Mouse (Mus musculus) hindbrain, embryonic 15.5 days (tissue): ENCODE results near the gene Orc2. TPM values are rescaled to one million over a fixed set of nuclear protein-coding genes. Genes with fewer than 3 reads are reported as not detected.
A peak's percentile ranks its signal among the peaks of the same experiment; 100 is the strongest.

Experiments
- ATAC-seq: fragments of 200-750 bp; cut with Nextera tagmentation; 2 replicates; pipeline ENCODE4 v1.8.0; 2017; ENCODE audit warnings: low read depth, moderate number of reproducible peaks, moderate TSS enrichment; ENCODE audit not compliant: low FRiP score
- H3K27ac ChIP-seq: fragments of 300-500 bp; sonication (generic); replicated peaks from 2 replicates; pipeline ENCODE4 v1.5.1; 2015; ENCODE audit warnings: mild to moderate bottlenecking, inconsistent platforms
- H3K27me3 ChIP-seq: fragments of 300-500 bp; sonication (generic); 2 replicates; pipeline ENCODE4 v1.6.1; 2015; ENCODE audit warnings: control low read depth, inconsistent platforms
- H3K36me3 ChIP-seq: fragments of 300-500 bp; sonication (generic); 2 replicates; pipeline ENCODE4 v1.6.1; 2015; ENCODE audit warnings: control low read depth, inconsistent platforms
- H3K4me1 ChIP-seq: fragments of 300-500 bp; sonication (generic); replicated peaks from 2 replicates; pipeline ENCODE4 v1.6.1; 2015; ENCODE audit warnings: control low read depth, inconsistent platforms
- H3K4me2 ChIP-seq: fragments of 300-500 bp; sonication (generic); 2 replicates; pipeline ENCODE4 v1.6.1; 2015; ENCODE audit warnings: moderate library complexity, mild to moderate bottlenecking, inconsistent platforms
- H3K4me3 ChIP-seq: fragments of 300-500 bp; sonication (generic); 2 replicates; pipeline ENCODE4 v1.5.1; 2015; ENCODE audit warnings: mild to moderate bottlenecking, inconsistent platforms
- H3K9ac ChIP-seq: fragments of 300-500 bp; sonication (generic); 2 replicates; pipeline ENCODE4 v1.6.1; 2015; ENCODE audit warnings: inconsistent platforms
- H3K9me3 ChIP-seq: fragments of 300-500 bp; sonication (generic); 2 replicates; pipeline ENCODE4 v1.6.1; 2016; ENCODE audit warnings: control low read depth, inconsistent platforms
- WGBS: fragments of 180-500 bp; shearing (Covaris S2); methylation state at CpG from one replicate; pipeline ENCODE4 v1.1.7; 2015; 5-methylcytosine and 5-hydroxymethylcytosine counted together
- polyA plus RNA-seq: library from polyadenylated mRNA; unstranded; fragments of >200 nt; fragmentation: Nextera tagmentation; extraction: Ambion mirVana; gene quantifications from 2 replicates; pipeline ENCODE4 v1.2.1, GENCODE M21; 2015

The Orc2 gene
- polyA plus RNA-seq, 1 experiment from 2014 or later, result 21.7 TPM

DNA sequence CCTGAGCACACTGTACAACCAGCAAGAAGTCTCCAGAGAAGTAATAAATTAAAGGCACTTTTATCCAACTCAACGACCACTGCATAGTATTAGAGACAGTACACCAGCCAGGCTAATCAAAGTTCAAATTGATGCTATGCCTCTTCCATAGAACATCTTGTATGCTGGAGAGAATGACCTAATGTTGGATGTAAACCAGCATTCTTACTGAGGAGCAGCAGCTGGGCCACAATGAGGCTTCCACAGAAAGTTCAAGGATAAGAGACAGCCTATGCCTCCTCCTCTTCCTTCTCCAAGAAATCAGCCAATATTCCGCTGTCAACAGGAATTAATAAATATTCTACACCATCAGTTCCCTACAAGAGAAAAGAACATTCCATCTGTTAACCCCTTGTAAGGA lies 41.0 kb downstream of the Orc2 start:
- H3K27ac ChIP-seq, result no peak overlapping the region
- H3K36me3 ChIP-seq, result peaks cover 69% of the 10 kb centered on the region
- H3K4me3 ChIP-seq, result no peak overlapping the region
- no peak overlapping the region for H3K4me2 ChIP-seq
- no peaks in the 10 kb centered on the region for H3K9me3 ChIP-seq
- no peak overlapping the region for H3K9ac ChIP-seq
- no peaks in the 10 kb centered on the region for H3K27me3 ChIP-seq
- no peak for ATAC-seq
- H3K4me1 ChIP-seq, result no peaks in the 10 kb centered on the region
- 83% methylated on average over 2 of the region's 2 CpGs for WGBS

- WGBS, result 95% methylated on average over 3 of the region's 3 CpGs
- ATAC-seq, result no peak
- no peaks in the 10 kb centered on the region for H3K4me1 ChIP-seq
- H3K4me2 ChIP-seq, result no peak overlapping the region
- no peaks in the 10 kb centered on the region for H3K9me3 ChIP-seq
- no peak overlapping the region for H3K9ac ChIP-seq
- no peak overlapping the region for H3K27ac ChIP-seq
- no peaks in the 10 kb centered on the region for H3K27me3 ChIP-seq
- H3K36me3 ChIP-seq, result peaks cover 76% of the 10 kb centered on the region
- H3K4me3 ChIP-seq, result no peak overlapping the region
These were observed 44.3 kb downstream of the Orc2 start for GRCm38 (mm10) chr1:58460566-58460965.

DNA sequence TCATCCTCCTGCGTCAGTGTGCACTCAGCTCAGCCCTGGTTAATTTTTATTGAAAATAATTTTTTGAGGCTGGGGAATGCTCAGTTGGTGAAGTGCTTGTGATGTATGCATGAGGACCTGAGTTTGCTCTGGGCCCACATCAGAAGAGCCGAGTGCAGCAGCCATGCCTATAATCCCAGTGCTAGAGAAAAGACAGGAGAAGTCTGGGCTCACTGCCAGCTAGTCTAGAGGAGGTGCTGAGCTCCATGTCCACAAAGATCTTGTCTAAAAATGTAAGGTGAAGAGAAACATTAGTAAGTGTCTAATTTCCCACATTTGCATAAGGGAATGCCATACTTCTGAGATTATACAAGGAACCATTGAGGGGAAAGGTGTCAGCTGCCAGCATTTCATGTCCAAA lies 46.0 kb downstream of the Orc2 start:
- no peak overlapping the region for H3K4me2 ChIP-seq
- H3K9ac ChIP-seq, result no peak overlapping the region
- peaks cover 74% of the 10 kb centered on the region for H3K36me3 ChIP-seq
- no peak overlapping the region for H3K4me3 ChIP-seq
- no peak for ATAC-seq
- no peaks in the 10 kb centered on the region for H3K9me3 ChIP-seq
- no peak overlapping the region for H3K27ac ChIP-seq
- no peaks in the 10 kb centered on the region for H3K27me3 ChIP-seq
- H3K4me1 ChIP-seq, result no peaks in the 10 kb centered on the region
- WGBS, result 77% methylated on average over 2 of the region's 2 CpGs

- Histone ChIP-seq H3K27ac (no peak overlapping the region), H3K9ac (no peak overlapping the region), H3K4me1 (no peaks in the 10 kb centered on the region), H3K36me3 (peaks cover 73% of the 10 kb centered on the region), H3K4me2 (no peak overlapping the region), H3K4me3 (no peak overlapping the region), H3K9me3 (no peaks in the 10 kb centered on the region), H3K27me3 (no peaks in the 10 kb centered on the region)
- no peak for ATAC-seq
- 97% methylated on average over 5 of the region's 5 CpGs for WGBS
These were observed 46.7 kb downstream of the Orc2 start for GRCm38 (mm10) chr1:58458175-58458574.

GRCm38 (mm10) chr1:58454316-58454715 lies 50.6 kb downstream of the Orc2 start:
- H3K36me3 ChIP-seq, result peaks cover 70% of the 10 kb centered on the region
- 89% methylated on average over 6 of the region's 6 CpGs for WGBS

GRCm38 (mm10) chr1:58448396-58448795 lies 56.5 kb downstream of the Orc2 start:
- no peak for ATAC-seq
- Histone ChIP-seq H3K9ac (no peak overlapping the region), H3K4me1 (peaks cover 25% of the 10 kb centered on the region), H3K9me3 (no peaks in the 10 kb centered on the region), H3K36me3 (peaks cover 34% of the 10 kb centered on the region), H3K27me3 (no peaks in the 10 kb centered on the region), H3K27ac (no peak overlapping the region), H3K4me3 (no peak overlapping the region), H3K4me2 (no peak overlapping the region)
- WGBS, result 88% methylated on average over 7 of the region's 7 CpGs

More at GRCm38 (mm10) chr1:58454316-58454715, 50.6 kb downstream of the Orc2 start:
- H3K27me3 ChIP-seq, result no peaks in the 10 kb centered on the region
- no peaks in the 10 kb centered on the region for H3K9me3 ChIP-seq
- no peak overlapping the region for H3K4me3 ChIP-seq
- no peak overlapping the region for H3K9ac ChIP-seq
- H3K4me2 ChIP-seq, result no peak overlapping the region
- no peaks in the 10 kb centered on the region for H3K4me1 ChIP-seq
- no peak for ATAC-seq
- H3K27ac ChIP-seq, result no peak overlapping the region

GRCm38 (mm10) chr1:58447766-58448165 lies 57.1 kb downstream of the Orc2 start:
- 93% methylated on average over 7 of the region's 7 CpGs for WGBS
- no peak overlapping the region for H3K4me2 ChIP-seq

GRCm38 (mm10) chr1:58445861-58446260 lies 59.0 kb downstream of the Orc2 start:
- WGBS, result 6% methylated on average over 11 of the region's 11 CpGs
- H3K4me2 ChIP-seq, result peak overlapping the region; percentile 84
- H3K9ac ChIP-seq, result peak overlapping the region; percentile 86
- H3K9me3 ChIP-seq, result no peaks in the 10 kb centered on the region
- ATAC-seq, result no peak
- H3K4me1 ChIP-seq, result peaks cover 25% of the 10 kb centered on the region
- peak overlapping the region; percentile 72 for H3K4me3 ChIP-seq
- no peaks in the 10 kb centered on the region for H3K27me3 ChIP-seq
- peak overlapping the region; percentile 88 for H3K27ac ChIP-seq
- H3K36me3 ChIP-seq, result peaks cover 23% of the 10 kb centered on the region

More at GRCm38 (mm10) chr1:58447766-58448165, 57.1 kb downstream of the Orc2 start:
- no peaks in the 10 kb centered on the region for H3K9me3 ChIP-seq
- no peak overlapping the region for H3K9ac ChIP-seq
- no peak overlapping the region for H3K27ac ChIP-seq
- H3K4me3 ChIP-seq, result no peak overlapping the region
- no peaks in the 10 kb centered on the region for H3K27me3 ChIP-seq
- ATAC-seq, result no peak
- H3K4me1 ChIP-seq, result peaks cover 25% of the 10 kb centered on the region
- peaks cover 28% of the 10 kb centered on the region for H3K36me3 ChIP-seq

GRCm38 (mm10) chr1:58445143-58445722 lies 59.7 kb downstream of the Orc2 start, which contains the start of the genes Nif3l1 and Ppil3:
TSS of gene Nif3l1 (plus strand) at chr1:58445151.
TSS of gene Ppil3 (minus strand) at chr1:58445486.
- H3K9me3 ChIP-seq, result no peaks in the 10 kb centered on the region
- peak; percentile 99 for ATAC-seq
- peak within 1 kb of the TSS; percentile 86 for H3K9ac ChIP-seq
- H3K4me3 ChIP-seq, result peak within 1 kb of the TSS; percentile 72
- whole genome bisulfite sequencing, result under 1% methylated on average over 33 of the region's 33 CpGs
- H3K27me3 ChIP-seq, result no peaks in the 10 kb centered on the region
- peaks cover 25% of the 10 kb centered on the region for H3K4me1 ChIP-seq
- H3K27ac ChIP-seq, result peak within 1 kb of the TSS; percentile 88
- peaks cover 22% of the 10 kb centered on the region for H3K36me3 ChIP-seq
- peak within 1 kb of the TSS; percentile 84 for H3K4me2 ChIP-seq

- peak overlapping the region; percentile 70 for H3K9ac ChIP-seq
- no peak for ATAC-seq
- peak overlapping the region; percentile 88 for H3K27ac ChIP-seq
- no peaks in the 10 kb centered on the region for H3K9me3 ChIP-seq
- H3K27me3 ChIP-seq, result no peaks in the 10 kb centered on the region
- H3K36me3 ChIP-seq, result peaks cover 26% of the 10 kb centered on the region
- H3K4me3 ChIP-seq, result peak overlapping the region; percentile 72
- peaks cover 25% of the 10 kb centered on the region for H3K4me1 ChIP-seq
- 14% methylated on average over 10 of the region's 10 CpGs for WGBS
- peak overlapping the region; percentile 84 for H3K4me2 ChIP-seq
These were observed 60.2 kb downstream of the Orc2 start for GRCm38 (mm10) chr1:58444691-58445090.

- H3K4me3 ChIP-seq, result no peak overlapping the region
- H3K36me3 ChIP-seq, result peaks cover 10% of the 10 kb centered on the region
- H3K9me3 ChIP-seq, result no peaks in the 10 kb centered on the region
- peaks cover 22% of the 10 kb centered on the region for H3K4me1 ChIP-seq
- no peak for ATAC-seq
- no peaks in the 10 kb centered on the region for H3K27me3 ChIP-seq
- peak overlapping the region; percentile 50; the same call in 1 of the 2 replicates for H3K4me2 ChIP-seq
- H3K9ac ChIP-seq, result no peak overlapping the region
- peak overlapping the region; percentile 99; the same call in 1 of the 2 replicates for H3K27ac ChIP-seq
- 80% methylated on average over 3 of the region's 3 CpGs for WGBS
These were observed 80.4 kb downstream of the Orc2 start for GRCm38 (mm10) chr1:58424551-58424950.

GRCm38 (mm10) chr1:58423371-58424248 lies 81.3 kb downstream of the Orc2 start, which contains the start of gene Clk1:
TSS of gene Clk1 (minus strand) at chr1:58424066.
- Histone ChIP-seq H3K9me3 (no peaks in the 10 kb centered on the region), H3K4me2 (peak within 1 kb of the TSS; percentile 69), H3K4me3 (peak within 1 kb of the TSS; percentile 90), H3K9ac (peak within 1 kb of the TSS; percentile 99), H3K36me3 (peaks cover 19% of the 10 kb centered on the region), H3K27ac (peak within 1 kb of the TSS; percentile 99), H3K27me3 (no peaks in the 10 kb centered on the region), H3K4me1 (peaks cover 22% of the 10 kb centered on the region)
- WGBS, result under 1% methylated on average over 79 of the region's 79 CpGs
- ATAC-seq, result peak; percentile 96
